Mouse (Mus musculus) erythroid progenitor cell, adult 5-6 weeks (primary cell): ENCODE results near the gene Tmem28. TPM values are rescaled to one million over a fixed set of nuclear protein-coding genes. Genes with fewer than 3 reads are reported as not detected.

ENCODE experiments used
- ATAC-seq: replicated peaks from 2 replicates; pipeline ENCODE4 v1.8.0; 2016; ENCODE audit warnings: moderate number of reproducible peaks, mild to moderate bottlenecking, moderate TSS enrichment, inconsistent platforms; ENCODE audit not compliant: poor library complexity, low FRiP score, severe bottlenecking
- total RNA-seq, 2 experiments: library from RNA; stranded (forward) in 1 of 2; stranded (reverse) in 1 of 2; fragments of 150-400 nt in 1 of 2; fragments of 186-747, 209-891 nt in 1 of 2; gene quantifications; 2 replicates each; pipeline versions ENCODE4 v1.2.3 to v1.2.4; 2015 to 2017; ENCODE audit warnings: low replicate concordance in 2 of 2

Gene Tmem28
- not detected in 2 replicates for total RNA-seq (2015; ENCODE audit: low replicate concordance)
- total RNA-seq (2017; ENCODE audit: low replicate concordance), result not detected in 2 replicates

GRCm38 (mm10) chrX:99820790-99821395 is at the start of gene Tmem28:
Gene Tmem28, plus strand, starts transcription at chrX:99821021.
- no peak for ATAC-seq

GRCm38 (mm10) chrX:99780308-99780707 is 40.5 kb upstream of the Tmem28 start:
- no peak for ATAC-seq

GRCm38 (mm10) chrX:99808375-99808774 is 12.4 kb upstream of the Tmem28 start:
- ATAC-seq, result no peak

- no peak for ATAC-seq
Observed at GRCm38 (mm10) chrX:99819395-99819935, 1.4 kb upstream of the Tmem28 start.

- ATAC-seq, result no peak
Observed at GRCm38 (mm10) chrX:99819936-99820789, 658 bp upstream of the Tmem28 start.

- ATAC-seq, result no peak
Observed at GRCm38 (mm10) chrX:99842090-99842489, 21.3 kb downstream of the Tmem28 start.

- ATAC-seq, result no peak
Observed at GRCm38 (mm10) chrX:99853261-99853741, 32.5 kb downstream of the Tmem28 start.

- no peak for ATAC-seq
Observed at GRCm38 (mm10) chrX:99853834-99854233, 33.0 kb downstream of the Tmem28 start.

- no peak for ATAC-seq
Observed at GRCm38 (mm10) chrX:99872228-99872627, 51.4 kb downstream of the Tmem28 start.

- ATAC-seq, result no peak
Observed at GRCm38 (mm10) chrX:99872632-99873201, 51.9 kb downstream of the Tmem28 start.

- no peak for ATAC-seq
Observed at GRCm38 (mm10) chrX:99873259-99873919, 52.6 kb downstream of the Tmem28 start.

- ATAC-seq, result no peak
Observed at GRCm38 (mm10) chrX:99873920-99874296, 53.1 kb downstream of the Tmem28 start.

GRCm38 (mm10) chrX:99876781-99877180 is 56.0 kb downstream of the Tmem28 start:
- no peak for ATAC-seq

GRCm38 (mm10) chrX:99883396-99883795 is 62.6 kb downstream of the Tmem28 start:
- no peak for ATAC-seq

Other genes starting within 250 kb of the Tmem28 start
- gene Eda, start 154.6 kb downstream of the Tmem28 start, total RNA-seq (2015; ENCODE audit: low replicate concordance), result 0.72 TPM in 1 of 2 replicates, not detected in the other
- not detected in 2 replicates for gene Eda, start 154.6 kb downstream of the Tmem28 start, total RNA-seq (2017; ENCODE audit: low replicate concordance)